Mouse (Mus musculus): ENCODE data around the gene Fam178b. TPM values are rescaled to one million over a fixed set of nuclear protein-coding genes. Genes with fewer than 3 reads are reported as not detected.

Gene Fam178b
- polyA plus RNA-seq, 1 experiment: 1.2 TPM

GRCm38 (mm10) chr1:36572140-36572700 is 110.8 kb downstream of the Fam178b start:
- no peak for DNase-seq (ENCODE audit: low read depth, low spot score)
- 60% methylated on average over 2 of the region's 2 CpGs for WGBS

DNA sequence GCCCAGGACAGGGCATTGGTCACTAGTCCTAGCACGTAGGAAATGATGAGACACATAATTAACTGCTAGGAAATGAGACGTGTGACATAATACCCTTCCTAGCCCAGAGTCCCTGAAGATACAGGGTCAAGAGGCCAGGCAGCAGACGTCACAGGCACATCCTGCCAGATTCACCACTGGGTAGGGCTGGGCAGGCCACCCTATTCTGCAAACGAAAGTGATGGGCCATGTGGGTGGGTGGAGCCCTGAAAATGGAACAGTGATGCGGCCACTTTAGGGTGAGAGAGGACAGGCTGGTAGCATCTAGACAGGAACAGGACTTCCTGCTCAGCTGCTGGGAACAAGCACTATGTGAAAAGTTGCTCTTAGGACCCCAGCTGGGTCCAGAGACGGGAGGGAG is 111.4 kb downstream of the Fam178b start:
- no peak for DNase-seq (ENCODE audit: low read depth, low spot score)
- 51% methylated on average over 6 of the region's 6 CpGs for WGBS

DNA sequence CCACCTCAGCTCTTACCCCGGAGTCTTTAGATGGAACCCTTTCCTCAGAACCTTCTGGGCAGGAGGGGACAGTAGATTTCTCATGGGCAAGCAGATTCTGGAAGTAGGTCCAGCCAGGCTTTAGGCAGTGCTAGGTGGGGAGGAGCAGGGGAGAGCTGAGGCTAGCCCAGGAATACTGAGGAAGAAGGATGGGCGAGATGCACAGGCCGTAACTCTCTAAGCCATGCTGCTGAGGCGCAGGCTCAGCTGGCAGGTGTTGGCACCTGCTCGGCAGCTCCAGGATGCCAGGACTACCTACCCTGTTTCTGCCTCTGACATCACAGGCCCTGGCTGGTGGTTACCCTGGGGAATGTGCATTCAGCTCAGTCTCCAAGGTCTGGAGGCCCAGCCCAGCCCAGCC is 112.7 kb downstream of the Fam178b start:
- 39% methylated on average over 5 of the region's 5 CpGs for WGBS
- no peak for DNase-seq (ENCODE audit: low read depth, low spot score)

DNA sequence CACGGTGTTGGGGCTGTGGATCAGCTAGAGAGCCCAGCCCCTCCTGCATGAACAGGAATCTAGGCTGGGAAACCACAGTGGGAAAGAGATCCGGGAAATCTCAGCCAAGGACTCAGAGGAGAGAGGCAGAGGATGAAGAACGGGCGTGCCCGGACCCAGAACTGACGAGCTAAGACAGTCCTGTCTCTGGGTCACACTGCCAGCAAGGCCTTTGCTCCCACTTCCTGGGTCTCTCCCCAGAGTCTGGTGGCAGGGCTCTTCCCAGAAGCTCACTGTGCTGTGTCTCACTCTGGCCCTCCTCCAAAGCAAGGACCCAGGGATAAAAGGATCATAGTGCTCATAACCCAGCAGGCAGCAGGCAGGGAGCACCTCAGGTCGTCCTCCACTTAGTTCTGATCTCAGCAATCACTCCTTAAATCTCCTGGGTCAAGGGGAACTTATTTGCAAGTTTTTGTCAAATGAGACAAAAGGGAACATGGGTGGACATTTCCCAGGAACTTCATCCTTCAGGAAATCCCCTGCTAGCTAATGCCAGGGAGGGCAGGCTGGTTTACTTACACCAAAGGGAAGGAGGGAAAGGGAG is 113.2 kb downstream of the Fam178b start:
- WGBS: 21% methylated on average over 7 of the region's 7 CpGs

GRCm38 (mm10) chr1:36568776-36569175 is 114.2 kb downstream of the Fam178b start:
- 57% methylated on average over 4 of the region's 4 CpGs for WGBS
- DNase-seq (ENCODE audit: low read depth, low spot score): no peak

More for the DNA sequence above, 113.2 kb downstream of the Fam178b start:
- no peak for DNase-seq (ENCODE audit: low read depth, low spot score)

GRCm38 (mm10) chr1:36567818-36568603 is 115.0 kb downstream of the Fam178b start:
- WGBS: 71% methylated on average over 21 of the region's 21 CpGs
- no peak for DNase-seq (ENCODE audit: low read depth, low spot score)

DNA sequence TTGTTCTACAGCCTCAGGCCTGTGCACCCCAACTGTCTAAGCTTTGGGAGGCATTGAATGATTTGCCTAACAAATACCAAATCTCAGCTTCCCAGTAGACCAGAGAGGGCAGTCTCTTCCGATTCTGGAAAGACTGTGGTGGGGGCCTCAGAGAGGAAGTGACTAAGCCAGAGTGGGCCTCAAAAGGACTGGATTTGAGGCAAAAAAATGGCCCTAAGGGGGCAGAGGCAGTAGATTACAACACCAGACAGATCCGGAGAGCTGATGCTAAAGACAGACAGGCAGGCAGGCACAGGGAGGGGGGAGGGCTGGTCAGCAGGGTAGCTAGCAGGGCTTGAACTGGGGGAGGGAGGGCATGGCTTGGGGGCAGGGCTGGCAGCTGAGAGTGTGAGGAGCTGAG is 116.6 kb downstream of the Fam178b start:
- WGBS: 57% methylated on average over 2 of the region's 2 CpGs
- no peak for DNase-seq (ENCODE audit: low read depth, low spot score)

DNA sequence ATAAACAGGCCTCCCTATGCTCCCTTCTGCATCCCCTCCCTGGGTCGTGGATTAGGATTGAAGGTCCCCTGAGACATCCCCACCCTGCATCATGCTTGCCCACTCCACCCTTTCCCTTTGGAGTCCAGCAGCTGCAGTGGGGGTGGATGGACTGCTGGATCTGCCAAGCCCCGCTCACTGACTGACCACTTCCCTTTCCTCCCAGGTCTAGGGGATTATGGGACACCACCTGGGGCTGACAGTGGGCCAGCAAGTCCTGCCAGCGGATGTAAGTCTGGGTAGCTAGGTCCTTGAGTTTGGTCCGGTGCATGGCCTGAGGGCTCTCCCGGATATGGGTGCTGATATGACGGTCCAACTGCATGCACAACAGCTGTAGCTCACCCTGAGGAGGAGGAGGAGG is 118.9 kb downstream of the Fam178b start:
- WGBS: 74% methylated on average over 6 of the region's 6 CpGs
- DNase-seq (ENCODE audit: low read depth, low spot score): no peak

GRCm38 (mm10) chr1:36563632-36564031 is 119.4 kb downstream of the Fam178b start:
- DNase-seq (ENCODE audit: low read depth, low spot score): no peak
- 77% methylated on average over 4 of the region's 4 CpGs for WGBS

DNA sequence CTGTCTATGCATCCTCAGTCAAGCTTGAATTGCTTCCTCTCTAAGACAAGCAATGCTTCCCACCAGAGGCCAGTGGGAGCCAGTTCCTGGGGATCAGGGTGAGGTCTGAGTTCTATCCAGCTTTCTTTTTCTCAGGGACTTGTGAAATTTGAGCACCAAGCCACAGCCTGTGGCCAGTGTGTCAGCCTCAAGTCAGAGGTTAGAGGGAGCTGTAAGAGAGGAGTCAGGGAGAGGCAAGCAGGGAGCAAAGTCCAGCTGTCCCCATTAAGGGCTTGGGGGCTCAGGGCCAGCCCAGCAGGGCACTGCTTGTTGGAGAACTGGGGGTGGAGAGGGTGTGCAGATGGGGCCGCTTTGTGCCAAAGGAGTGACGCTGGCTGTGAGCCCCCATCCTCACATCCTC is 119.8 kb downstream of the Fam178b start:
- no peak for DNase-seq (ENCODE audit: low read depth, low spot score)
- WGBS: 75% methylated on average over 2 of the region's 2 CpGs

- WGBS: 79% methylated on average over 4 of the region's 4 CpGs
- no peak for DNase-seq (ENCODE audit: low read depth, low spot score)
Measured at GRCm38 (mm10) chr1:36562388-36562787, 120.6 kb downstream of the Fam178b start.

GRCm38 (mm10) chr1:36560903-36561302 is 122.1 kb downstream of the Fam178b start:
- 71% methylated on average over 6 of the region's 6 CpGs for WGBS
- DNase-seq (ENCODE audit: low read depth, low spot score): no peak

- 89% methylated on average over 5 of the region's 5 CpGs for WGBS
Measured at GRCm38 (mm10) chr1:36559888-36560287, 123.1 kb downstream of the Fam178b start.

GRCm38 (mm10) chr1:36559256-36559655 is 123.7 kb downstream of the Fam178b start:
- 66% methylated on average over 4 of the region's 4 CpGs for WGBS
- no peak for DNase-seq (ENCODE audit: low read depth, low spot score)

More at GRCm38 (mm10) chr1:36559888-36560287, 123.1 kb downstream of the Fam178b start:
- DNase-seq (ENCODE audit: low read depth, low spot score): no peak

GRCm38 (mm10) chr1:36558031-36558993 is 124.7 kb downstream of the Fam178b start, which contains the start of gene Sema4c:
Gene Sema4c (minus strand): TSS chr1:36558349.
- 2% methylated on average over 69 of the region's 69 CpGs for WGBS
- no peak for DNase-seq (ENCODE audit: low read depth, low spot score)

- under 1% methylated on average over 48 of the region's 48 CpGs for WGBS
Measured at GRCm38 (mm10) chr1:36557457-36558011, 125.4 kb downstream of the Fam178b start.

DNA sequence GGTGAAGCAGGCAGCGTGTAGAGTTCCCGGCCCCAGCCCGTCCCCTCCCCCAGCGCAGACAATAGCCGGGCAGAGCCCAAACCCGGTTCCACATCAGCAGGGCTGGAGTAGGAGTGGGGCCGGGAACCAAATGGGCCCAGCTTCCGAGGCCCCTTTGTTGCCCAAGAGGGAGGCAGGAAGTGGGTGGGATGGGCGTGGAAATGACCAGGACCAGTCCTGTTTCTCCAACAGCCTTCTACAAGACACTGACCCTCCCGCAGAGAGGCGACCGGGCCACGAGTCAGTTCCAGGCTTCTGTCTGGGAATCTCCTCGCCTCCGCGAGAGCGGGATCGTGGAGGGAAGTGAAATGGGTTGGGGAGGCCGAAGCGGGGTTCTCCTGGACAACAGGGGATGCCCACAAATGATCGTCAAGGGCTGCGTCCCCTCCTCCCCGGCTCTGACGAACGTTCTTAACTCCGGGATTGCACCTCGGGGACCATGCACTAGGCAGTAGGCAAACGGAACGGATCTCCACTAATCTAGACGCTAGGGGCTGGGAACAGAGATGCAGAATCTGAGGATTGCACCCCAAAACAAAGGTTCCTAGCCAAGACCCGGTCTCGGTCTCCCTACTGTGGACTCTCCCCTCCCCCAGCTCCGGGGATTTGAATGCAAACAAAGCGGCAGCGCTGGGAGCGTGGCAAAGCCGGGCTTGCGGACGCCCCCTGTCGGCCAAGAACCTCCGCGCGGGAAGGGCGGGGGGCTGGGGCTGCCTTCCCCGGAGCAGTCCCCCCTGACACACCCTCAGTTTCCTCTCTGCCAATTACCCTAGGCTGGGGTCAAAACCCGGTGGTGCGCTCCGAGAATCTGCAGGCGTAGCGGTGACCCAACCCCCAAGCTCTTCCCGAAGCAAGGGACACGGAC is 126.2 kb downstream of the Fam178b start:
- no peak for DNase-seq (ENCODE audit: low read depth, low spot score)
- WGBS: under 1% methylated on average over 52 of the region's 52 CpGs

More at GRCm38 (mm10) chr1:36557457-36558011, 125.4 kb downstream of the Fam178b start:
- no peak for DNase-seq (ENCODE audit: low read depth, low spot score)

- DNase-seq (ENCODE audit: low read depth, low spot score): no peak
- WGBS: 25% methylated on average over 8 of the region's 8 CpGs
Measured at GRCm38 (mm10) chr1:36555798-36556395, 127.1 kb downstream of the Fam178b start.

Data from large intestine, adult 2 months (tissue).